Mouse (Mus musculus) adrenal gland (tissue): ENCODE results near the gene Plekhm3.

Experiments
- intact Hi-C: fragments of 180-260 bp; cut with DNase I; formaldehyde crosslinking; loops from one replicate; pipeline ENCODE4 v1.15.1; 2025

Plekhm3 gene

DNA sequence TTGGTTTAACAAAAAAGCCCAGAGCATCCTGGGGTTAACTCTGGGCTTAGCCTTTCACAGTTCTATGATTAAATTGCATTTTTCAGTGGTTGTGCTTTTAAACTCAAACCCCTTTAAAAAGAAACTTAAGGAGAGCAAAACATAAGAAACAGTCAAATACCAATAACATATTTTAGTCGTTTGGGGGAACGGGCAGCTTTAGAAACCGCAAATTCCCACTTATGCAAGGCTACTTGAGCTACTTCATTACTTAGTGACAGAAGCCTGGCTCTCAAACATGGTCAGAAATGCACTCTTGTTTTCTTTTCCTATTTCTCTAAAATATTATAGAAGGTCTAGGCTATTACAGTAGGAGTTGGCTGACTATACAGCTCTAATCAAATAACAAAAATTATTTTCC is 120.5 kb downstream of the Plekhm3 start:
- intact Hi-C loops, result no loop called here

DNA sequence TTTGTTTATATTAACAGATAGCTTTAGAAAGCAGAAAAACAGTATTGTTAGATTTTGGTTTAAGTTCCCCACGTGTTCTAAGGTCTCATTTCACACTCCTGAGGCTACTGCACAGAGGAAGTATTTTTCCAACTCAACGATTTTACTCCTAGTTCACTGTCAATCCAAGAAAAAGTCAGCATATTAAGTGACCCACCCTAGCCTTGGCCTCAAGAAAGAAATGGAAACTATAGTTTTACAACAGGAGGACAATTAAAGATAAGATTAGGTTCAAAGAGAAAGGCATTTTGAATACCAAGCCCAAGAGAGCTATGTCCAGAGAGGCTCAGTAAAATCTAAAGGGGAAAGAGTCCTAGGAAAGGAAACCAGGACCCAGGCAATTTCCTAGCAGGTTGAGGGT is 125.1 kb downstream of the Plekhm3 start:
- intact Hi-C loops, result no loop called here

DNA sequence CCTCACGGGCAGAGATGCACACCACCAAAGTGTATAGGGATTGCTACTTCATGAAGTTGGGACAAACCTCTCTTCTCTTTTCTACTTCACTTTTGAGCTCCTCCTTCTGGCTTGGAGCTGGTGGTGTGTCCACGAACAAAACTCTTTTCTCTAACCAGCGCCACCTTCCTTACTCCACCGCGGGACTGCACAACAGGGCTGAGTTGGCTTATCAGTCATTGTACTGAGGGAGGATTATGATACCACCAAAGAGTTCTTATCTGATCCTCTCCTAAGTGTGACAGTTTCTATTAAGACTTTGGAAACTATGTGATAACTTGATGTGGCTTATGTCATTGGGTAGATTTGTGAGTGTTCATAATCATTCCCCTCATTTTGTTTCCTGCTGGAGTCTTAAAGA is 129.2 kb downstream of the Plekhm3 start:
- intact Hi-C loops, result no loop called here

DNA sequence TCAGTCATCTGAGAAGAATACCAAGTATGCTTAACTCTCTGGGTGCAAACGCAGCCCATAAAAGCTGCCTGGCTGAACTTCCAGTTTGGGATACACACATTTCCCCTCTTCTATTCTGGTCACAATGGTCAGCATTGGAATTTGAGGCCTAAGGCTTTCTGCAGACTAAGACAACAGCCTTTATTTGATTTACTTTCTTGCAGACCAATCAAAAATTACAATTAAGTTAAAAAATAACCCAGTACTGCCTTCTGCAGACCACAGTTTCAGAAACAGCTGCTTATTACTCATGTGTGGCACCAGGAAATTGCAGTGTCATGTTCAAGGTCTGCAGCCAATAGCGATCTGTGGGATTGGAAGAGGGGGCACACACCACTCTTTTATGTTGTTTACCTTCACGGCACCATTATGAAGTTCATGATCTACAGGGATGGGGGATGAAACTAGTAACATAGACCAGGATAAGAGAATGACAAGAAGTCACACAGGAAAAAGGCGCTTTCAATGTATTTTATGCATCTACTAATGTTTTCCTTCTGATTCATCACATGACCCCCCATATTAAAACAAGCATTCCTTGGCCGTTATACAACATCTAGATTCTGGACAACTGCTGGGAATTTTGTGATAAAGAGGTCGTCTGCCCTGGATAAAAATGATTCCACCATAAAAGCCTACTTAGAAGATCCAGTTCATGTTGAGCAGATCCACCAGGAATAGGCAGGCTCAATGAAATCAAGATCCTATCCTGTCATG is 130.1 kb downstream of the Plekhm3 start:
- intact Hi-C loops, result no loop called here

DNA sequence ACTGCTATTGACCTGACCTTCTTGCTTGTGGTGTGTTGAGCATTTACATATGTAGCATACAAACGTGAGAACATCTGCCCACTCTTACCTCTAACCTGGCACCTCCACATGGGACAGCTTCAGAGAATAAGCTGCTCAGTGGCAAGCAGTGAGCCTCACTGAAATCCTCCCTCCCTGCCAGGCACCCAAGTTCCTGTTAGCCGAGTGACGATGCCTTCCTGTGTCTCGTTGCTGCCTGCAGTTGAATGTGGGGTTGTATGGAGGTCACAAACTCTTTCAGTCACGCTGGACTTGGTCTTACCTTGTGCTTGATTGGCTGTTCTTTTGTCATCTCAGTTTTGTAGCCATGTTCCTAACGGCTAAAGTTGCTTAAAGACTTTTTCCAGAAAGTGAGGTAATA is 133.1 kb downstream of the Plekhm3 start:
- intact Hi-C loops, result no loop called here

DNA sequence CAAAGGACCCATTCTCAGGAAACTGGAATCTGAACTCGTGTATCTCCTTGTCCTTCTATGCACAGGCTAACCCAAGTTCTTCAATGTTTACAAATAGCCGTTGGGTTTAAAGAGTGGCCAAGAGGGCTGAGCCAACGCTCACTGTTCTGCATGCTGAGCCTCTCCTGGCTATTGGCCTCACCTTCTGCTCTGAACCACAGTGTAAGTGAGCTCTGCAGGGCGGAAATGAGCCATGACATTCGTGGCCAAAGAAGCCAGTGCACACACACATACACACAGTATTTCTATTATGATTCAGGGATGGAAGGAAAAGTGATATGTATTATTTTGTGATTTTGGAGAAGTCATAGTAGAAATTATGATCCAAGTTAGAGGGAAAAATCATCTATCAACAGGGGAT is 138.9 kb downstream of the Plekhm3 start:
- intact Hi-C loops, result no loop called here

DNA sequence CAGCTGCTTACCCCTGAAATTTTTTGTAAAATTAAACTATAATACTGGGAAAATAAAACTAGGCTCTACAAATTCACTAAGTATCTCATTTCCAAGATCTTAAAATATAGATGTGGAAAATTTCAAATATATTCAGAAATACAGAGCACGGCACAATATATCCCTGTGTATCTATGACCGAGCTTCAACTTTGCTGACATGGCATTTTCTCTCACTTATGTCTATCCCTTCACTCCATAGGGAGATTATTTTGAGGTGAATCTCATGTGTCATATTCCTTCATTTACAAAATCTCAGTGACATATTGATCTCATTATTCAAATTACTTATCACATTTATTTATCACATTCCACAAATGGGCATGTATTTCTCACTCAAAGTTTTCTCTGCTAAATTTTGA is 143.4 kb downstream of the Plekhm3 start:
- intact Hi-C loops, result no loop called here

DNA sequence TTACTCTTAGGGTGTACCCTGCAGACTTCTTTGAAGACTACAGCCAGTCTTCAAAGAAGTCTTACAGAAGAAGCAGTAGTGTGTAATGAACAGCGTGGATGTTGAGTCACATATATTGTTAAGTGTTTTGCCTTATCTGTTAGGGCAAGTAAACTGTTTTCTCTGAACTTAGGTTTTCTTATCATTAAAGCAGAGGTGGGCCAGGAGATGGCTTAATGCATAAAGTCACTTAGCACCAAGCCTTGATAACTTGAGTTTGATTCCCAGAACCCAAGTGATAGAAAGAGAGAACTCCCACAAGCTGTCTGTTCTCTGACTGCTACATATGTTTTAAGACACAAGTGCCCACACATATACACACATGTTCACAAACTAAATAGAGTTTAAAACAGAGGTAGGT is 144.7 kb downstream of the Plekhm3 start:
- intact Hi-C loops, result no loop called here

DNA sequence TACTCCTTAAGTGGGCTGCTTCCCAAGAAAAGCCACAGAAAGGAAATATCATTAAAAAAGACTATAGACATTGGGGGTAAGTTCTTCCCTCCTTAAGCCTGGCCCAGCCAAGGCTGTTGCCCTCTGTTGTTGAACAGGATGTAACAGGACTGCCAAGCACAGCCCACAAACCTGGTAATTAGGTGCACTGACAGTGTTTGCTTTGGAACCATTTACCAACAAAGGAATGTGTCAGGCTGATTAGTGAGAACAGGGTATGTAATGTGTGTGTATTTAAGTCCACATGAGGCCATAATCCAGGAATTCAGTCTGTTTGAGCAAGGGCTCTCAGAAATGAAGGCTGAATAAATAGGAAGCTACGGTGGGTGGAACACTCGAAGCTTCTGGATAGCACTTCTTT is 147.5 kb downstream of the Plekhm3 start:
- intact Hi-C loops, result no loop called here

DNA sequence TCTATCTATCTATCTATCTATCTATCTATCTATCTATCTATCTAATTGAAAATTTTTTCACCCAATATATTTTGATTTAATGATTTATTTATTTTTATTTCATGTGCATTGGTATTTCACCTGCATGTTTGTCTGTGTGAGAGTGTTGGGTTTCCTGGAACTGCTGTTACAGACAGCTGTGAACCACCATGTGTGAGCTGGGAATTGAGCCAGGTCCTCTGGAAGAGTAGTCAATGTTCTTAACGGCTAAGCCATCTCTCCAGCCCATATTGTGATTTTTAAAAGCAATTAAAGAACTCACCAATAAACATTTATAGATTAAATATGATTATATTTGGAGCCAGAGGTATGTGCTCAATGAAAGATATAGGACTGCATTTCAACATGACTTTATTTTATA is 148.9 kb downstream of the Plekhm3 start:
- intact Hi-C loops, result no loop called here

DNA sequence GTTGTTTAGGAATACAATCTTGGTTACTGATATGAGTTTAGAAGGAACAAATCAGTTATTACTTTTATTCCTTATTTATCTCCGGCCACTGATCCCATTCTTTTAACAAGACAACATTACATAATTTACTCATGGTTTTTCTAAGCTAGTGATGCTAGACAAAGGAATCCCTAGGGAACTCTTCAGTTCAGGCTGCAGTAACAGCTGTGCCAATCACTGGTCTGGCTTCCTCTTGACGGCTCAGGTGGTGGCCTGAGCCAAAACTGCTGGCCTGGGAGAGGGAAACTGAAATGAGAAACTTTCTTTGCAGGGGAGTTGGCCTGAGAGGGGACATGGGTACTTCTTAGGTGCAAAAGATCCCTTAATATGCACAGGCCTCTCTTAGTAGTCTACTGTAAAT is 151.4 kb downstream of the Plekhm3 start:
- intact Hi-C loops, result no loop called here

DNA sequence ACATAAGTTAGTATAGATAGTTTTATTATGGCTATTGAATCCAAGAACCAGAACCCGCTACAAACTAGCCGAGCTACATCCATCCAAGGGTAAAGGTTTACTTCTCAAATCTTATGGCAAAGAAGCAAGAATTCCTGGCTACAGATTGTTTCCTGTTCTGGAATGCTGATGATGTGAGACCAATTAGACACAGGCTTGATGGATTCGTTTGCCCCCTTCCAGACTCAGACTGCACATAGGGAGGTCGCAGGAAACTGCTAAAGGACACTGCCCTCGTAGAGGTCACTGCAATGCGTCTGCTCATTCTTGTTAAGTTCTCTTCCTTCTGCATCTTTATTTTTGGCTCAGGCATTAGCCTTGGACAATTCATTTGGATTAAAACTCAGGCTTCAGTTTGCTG is 154.0 kb downstream of the Plekhm3 start:
- intact Hi-C loops, result no loop called here

DNA sequence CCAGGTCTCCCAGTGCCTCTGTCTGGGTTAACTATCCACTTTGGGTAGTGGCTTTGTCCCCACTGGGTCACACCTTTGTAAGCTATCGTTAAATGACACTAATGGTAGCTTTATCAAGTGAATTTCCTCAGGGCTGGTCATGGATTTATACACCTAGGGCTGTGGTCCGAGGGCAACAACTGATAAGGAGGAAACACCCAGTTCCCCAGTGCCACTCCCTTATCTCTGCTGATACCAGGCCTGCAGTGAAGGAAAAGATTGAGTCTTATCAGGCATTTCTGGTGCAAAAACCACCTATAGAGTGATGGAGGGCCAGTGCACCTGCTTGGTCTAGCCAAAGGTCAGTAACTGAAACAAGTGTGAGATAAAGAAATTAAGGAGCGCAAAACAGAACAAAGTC is 159.0 kb downstream of the Plekhm3 start:
- intact Hi-C loops, result no loop called here

DNA sequence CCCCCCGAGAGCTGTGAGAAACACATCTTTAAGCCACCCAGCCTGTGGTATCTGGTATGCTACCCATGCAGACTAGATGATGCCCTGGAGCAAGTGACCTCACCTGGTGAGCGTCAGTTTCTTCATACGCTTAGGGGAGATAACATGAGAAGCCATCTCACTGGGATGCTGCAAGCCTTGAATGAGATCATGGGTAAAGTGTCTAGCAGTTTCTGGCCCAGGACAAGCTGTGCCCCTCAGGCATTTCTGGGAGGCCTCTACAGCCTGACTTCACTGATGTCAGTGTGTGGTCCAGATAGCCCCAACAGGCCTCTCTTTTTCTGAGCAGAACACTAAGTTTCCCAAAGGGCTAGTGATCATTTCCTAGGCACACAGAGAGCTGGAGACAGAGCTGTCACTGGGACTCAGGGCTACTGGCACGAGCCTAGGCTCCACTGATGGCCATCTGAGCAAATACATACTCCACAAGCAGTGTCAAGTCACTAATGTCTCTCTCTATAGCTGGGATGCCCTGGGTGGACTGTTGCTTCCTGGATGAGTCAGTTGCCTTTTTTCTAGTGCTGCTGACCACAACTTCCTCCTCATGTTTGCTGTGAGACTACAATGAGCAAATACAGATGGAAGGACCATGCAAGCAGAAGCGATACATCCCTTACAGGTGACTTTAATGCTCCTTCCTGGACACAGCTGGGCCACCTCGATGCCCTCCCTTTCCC is 159.6 kb downstream of the Plekhm3 start:
- intact Hi-C loops, result no loop called here

DNA sequence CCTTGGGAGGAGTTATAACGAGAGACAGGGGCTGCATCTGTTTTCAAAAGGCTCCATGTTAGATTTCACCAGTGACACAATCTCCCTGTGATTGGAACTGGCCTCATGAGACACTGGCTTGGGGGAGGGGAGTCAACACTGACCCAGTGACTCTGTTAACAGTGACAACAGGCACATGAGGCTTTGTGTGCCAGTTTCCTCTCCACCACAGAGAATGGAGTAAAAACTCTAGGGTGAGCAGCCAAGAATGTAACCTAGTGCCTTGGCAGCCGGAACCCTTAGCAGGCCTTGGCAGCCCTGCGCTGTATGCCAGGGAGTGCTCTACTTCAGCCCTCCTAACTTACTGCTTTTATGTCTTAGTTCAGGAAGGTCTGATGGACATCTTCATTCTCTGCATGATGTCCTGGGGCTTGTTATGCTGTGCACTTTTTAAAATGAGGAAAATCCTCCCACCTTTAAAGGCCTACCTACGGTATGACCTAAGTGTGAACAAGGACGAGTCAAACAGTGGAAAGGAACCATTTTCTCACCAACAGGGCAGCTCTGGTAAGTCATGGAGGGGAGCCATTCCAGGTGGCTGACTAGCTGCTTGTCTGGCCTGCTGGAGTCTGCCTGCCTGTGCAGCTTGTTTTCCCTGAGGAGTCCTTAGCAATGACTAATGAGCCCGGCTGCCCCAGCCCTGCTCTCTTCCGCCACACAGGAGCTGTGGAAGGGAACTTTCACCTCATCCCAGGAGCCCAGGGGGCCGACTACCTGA is 161.2 kb downstream of the Plekhm3 start:
- intact Hi-C loops, result no loop called here

DNA sequence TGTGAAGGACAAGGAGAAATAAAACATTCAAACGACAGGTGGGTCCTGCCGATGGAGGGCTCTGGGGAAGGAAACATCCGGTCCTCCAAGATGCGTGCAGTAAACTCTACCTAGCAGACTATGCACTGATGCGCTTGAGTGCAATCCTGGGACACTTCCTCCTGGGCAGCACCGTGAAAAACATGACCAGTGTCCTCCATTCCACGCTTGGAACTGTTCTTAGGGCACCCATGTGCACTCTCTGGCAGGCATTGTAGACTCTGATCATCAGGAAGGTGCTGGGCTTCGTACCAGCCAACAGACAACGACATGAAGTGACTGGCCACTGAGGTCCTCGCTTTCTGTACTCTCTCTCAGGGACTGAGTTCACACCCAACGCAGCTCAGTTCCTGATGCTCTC is 162.5 kb downstream of the Plekhm3 start:
- intact Hi-C loops, result no loop called here

DNA sequence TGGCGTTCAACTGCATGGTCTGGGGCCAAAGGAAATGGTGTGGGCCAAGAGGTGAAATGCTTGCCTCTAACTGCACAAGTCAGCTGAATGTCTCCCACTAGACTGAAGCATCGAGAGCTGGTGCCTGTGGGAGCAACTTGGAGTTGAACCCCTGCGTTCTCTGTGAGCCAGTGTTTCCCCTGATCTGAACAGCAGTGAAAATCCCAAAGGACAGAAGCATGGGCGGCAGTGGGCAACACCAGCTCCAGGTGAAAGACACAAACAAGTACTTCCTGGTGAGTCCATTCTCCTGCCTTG is 163.4 kb downstream of the Plekhm3 start:
- intact Hi-C loops, result no loop called here

DNA sequence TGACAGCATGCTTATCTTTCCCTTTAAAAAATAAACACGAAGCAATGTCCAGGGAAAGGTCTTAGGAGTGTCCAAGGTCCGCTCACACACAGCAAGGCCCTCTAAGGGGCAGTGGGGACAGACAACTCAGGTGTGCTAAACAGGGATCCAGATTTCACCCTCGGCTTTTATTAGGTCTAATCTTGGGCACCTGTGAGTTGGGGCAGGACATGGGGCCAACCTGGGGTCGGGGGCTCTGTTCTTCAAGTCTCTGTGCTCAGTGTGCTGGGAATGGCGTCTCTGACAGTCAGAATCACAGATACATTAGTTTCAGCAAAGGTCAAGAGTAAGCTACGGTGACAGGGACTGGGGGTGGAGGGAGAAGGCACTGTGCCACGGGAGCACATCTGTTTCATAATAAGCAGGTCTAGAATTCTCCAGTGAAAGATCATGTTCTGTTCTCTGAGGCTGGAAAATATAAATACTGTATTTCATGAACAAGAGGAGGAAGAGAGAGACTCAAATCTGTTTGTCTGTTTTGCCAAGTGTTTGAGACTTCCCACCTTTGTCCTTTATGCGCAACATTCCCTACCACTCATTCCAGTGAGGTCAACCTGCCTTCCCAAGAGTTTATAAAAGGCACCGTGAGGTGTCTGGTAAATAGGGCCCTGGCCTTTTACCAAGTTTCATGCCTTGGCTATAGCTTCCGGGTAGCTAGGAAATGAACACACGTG is 163.9 kb downstream of the Plekhm3 start:
- intact Hi-C loops, result no loop called here

DNA sequence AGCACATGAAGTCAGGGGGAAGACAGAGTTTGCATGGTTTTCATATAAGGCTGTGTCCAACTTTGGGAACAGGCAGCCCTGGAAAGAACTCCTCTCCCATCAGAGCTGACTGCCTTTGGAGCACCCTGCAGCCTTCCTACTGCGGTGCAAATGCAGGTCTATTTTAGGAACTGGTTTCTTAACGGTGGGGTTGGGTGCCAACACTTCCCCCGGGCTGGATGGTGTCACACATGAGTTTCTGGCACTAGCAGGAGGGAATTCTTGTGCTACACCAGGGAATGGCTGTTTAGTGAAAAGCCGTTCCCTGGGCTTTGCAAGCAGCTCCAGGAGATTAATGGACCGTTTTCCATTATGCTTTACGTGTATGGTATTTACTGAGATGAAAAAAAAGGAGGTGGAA is 164.8 kb downstream of the Plekhm3 start:
- intact Hi-C loops, result no loop called here

DNA sequence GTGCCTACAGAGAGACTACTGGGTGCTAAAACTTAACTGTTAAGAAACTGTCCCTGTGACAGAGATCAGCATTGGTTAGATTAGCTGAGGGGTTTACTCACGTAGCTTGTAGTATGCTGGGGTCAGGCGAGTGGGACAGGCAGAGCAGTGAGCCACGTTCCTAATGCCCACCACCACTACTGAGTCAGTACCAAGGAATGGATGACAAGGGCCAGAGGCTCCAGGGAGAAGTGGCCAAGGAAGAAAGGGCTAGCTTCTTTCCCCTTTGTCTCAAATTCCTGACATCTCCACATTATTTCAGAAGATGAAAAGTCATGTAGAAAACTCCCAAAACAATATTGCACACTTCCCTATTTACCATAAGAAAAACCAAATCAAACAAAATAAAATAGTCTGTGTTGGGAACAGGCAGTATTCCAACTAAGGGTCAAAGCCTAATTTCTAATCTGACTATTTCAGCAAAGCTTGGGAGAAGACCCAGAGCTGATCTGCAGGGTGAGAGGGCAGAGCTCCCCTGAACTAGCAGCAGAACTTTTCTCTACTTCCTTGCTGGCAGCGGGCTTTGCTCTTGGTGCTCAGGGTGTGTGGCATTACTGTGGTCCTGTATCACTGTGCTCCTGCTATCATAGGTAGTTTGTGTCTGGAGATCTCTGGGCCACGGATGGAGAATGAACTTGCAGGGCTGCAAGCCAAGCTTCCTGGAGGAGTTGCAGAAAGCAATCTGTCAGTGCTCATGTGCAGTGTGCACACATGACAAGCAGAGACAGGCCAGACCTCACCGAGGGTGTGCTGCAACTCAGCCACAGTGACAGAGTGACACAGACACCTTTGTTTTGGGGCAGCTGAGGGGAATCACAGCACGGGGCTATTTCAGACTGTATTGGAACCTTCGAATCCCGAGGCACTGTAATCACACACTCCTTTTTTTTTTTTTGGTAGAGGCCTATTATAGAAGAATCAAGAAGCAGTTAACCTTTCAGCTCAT is 165.5 kb downstream of the Plekhm3 start:
- intact Hi-C loops, result no loop called here
